Mouse (Mus musculus) hindbrain, embryonic 16.5 days (tissue): ENCODE results near the gene Olfr633. TPM values are rescaled to one million over a fixed set of nuclear protein-coding genes. Genes with fewer than 3 reads are reported as not detected.

ENCODE experiments used
- ATAC-seq: fragments of 200-750 bp; cut with Nextera tagmentation; 2 replicates; pipeline ENCODE4 v1.8.0; 2017; ENCODE audit warnings: moderate TSS enrichment, moderate library complexity
- H3K27ac ChIP-seq: fragments of 300-500 bp; sonication (generic); 2 replicates; pipeline ENCODE4 v1.5.1; 2014; ENCODE audit warnings: low read depth, mild to moderate bottlenecking, control low read depth, low read length, moderate library complexity
- H3K27me3 ChIP-seq: fragments of 300-500 bp; sonication (generic); replicated peaks from 2 replicates; pipeline ENCODE4 v1.6.1; 2014; ENCODE audit warnings: low read length; ENCODE audit not compliant: control insufficient read depth, insufficient read depth
- H3K36me3 ChIP-seq: fragments of 300-500 bp; sonication (generic); 2 replicates; pipeline ENCODE4 v1.6.1; 2014; ENCODE audit warnings: mild to moderate bottlenecking, low read length, moderate library complexity, mixed read lengths; ENCODE audit not compliant: control insufficient read depth, insufficient read depth
- H3K4me1 ChIP-seq: fragments of 300-500 bp; sonication (generic); 2 replicates; pipeline ENCODE4 v1.6.1; 2014; ENCODE audit warnings: low read depth, low read length; ENCODE audit not compliant: control insufficient read depth, insufficient read depth
- H3K4me2 ChIP-seq: fragments of 300-500 bp; sonication (generic); 2 replicates; pipeline ENCODE4 v1.6.1; 2014; ENCODE audit warnings: mild to moderate bottlenecking, low read length, control low read depth, moderate library complexity
- H3K4me3 ChIP-seq: fragments of 300-500 bp; sonication (generic); 2 replicates; pipeline ENCODE4 v1.5.1; 2014; ENCODE audit warnings: mild to moderate bottlenecking, low read length, control low read depth, moderate library complexity
- H3K9ac ChIP-seq: fragments of 300-500 bp; sonication (generic); 2 replicates; pipeline ENCODE4 v1.6.1; 2014; ENCODE audit warnings: low read depth, mild to moderate bottlenecking, control low read depth, low read length, moderate library complexity
- H3K9me3 ChIP-seq: fragments of 300-500 bp; sonication (generic); 2 replicates; pipeline ENCODE4 v1.6.1; 2014; ENCODE audit warnings: mild to moderate bottlenecking, low read length, moderate library complexity; ENCODE audit not compliant: control insufficient read depth
- WGBS: fragments of 180-500 bp; shearing (Covaris S2); extraction: QIAGEN DNeasy Blood & Tissue Kit; methylation state at CpG from one replicate; pipeline ENCODE4 v1.1.7; 2014; 5-methylcytosine and 5-hydroxymethylcytosine counted together
- polyA plus RNA-seq: library from polyadenylated mRNA; unstranded; fragments of >200 nt; fragmentation: Nextera tagmentation; extraction: Ambion mirVana; gene quantifications from 2 replicates; pipeline ENCODE4 v1.2.1, GENCODE M21; 2015

Gene Olfr633
- polyA plus RNA-seq, 1 experiment from 2014 or later, result not detected

DNA sequence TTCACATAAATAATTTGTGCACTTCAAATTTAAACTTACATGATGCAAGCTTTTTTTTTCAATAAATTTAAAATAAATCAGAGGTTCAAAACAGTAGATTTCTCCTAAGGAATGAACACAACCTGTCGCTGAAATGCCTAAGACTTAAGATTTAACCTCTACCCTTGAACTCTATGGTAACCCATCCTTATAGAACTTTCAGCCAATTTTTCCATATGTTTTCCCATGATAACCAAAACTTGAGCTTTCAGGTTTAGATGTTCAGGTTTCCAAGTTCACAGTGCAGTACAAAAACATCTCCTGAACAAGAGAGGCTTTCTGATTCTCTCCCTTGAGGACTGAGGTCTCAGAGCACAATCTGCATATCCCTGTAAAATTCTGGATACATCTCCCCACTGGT, 26.6 kb downstream of the Olfr633 start, which contains the start of gene Olfr635:
Olfr635 (plus strand) TSS at position 301 of the 400 bp plus-strand sequence.
- 82% methylated on average over 1 of the region's 1 CpGs for WGBS
- no peaks in the 10 kb centered on the region for H3K9me3 ChIP-seq
- H3K36me3 ChIP-seq, result no peaks in the 10 kb centered on the region
- no peaks in the 10 kb centered on the region for H3K4me1 ChIP-seq
- H3K27ac ChIP-seq, result no peak within 1 kb of the TSS
- H3K9ac ChIP-seq, result no peak within 1 kb of the TSS
- no peak within 1 kb of the TSS for H3K4me3 ChIP-seq
- H3K4me2 ChIP-seq, result no peak within 1 kb of the TSS
- no peaks in the 10 kb centered on the region for H3K27me3 ChIP-seq
- no peak for ATAC-seq

- Histone ChIP-seq H3K4me1 (no peaks in the 10 kb centered on the region), H3K27me3 (no peaks in the 10 kb centered on the region), H3K36me3 (no peaks in the 10 kb centered on the region), H3K27ac (no peak overlapping the region), H3K4me2 (no peak overlapping the region), H3K9me3 (no peaks in the 10 kb centered on the region), H3K9ac (no peak overlapping the region), H3K4me3 (no peak overlapping the region)
- no peak for ATAC-seq
- 67% methylated on average over 1 of the region's 1 CpGs for WGBS
These were observed 27.5 kb downstream of the Olfr633 start for GRCm38 (mm10) chr7:103971782-103972181.

DNA sequence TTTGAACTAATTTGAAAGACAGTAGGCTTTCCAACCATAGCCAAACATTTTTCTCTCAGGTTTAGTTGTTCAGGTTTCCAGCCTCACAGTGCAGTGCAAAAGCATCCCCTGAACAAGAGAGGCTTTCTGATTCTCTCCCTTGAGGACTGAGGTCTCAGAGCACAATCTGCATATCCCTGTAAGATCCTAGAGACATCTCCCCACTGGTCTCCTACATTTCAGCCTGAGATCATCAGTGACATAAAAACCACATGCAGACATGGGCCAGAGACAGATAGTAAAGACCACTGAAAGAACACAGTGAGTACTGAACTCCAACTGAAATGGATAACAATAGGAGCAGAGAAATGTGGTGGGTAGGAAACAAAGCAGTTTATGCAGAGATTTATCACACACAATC, 54.2 kb downstream of the Olfr633 start, which contains the start of gene Olfr638:
Olfr638 (plus strand) TSS at position 301 of the 400 bp plus-strand sequence.
- H3K36me3 ChIP-seq, result no peaks in the 10 kb centered on the region
- no peak within 1 kb of the TSS for H3K4me3 ChIP-seq
- no peaks in the 10 kb centered on the region for H3K27me3 ChIP-seq
- no peak for ATAC-seq
- no peaks in the 10 kb centered on the region for H3K4me1 ChIP-seq
- no peak within 1 kb of the TSS for H3K9ac ChIP-seq
- no peaks in the 10 kb centered on the region for H3K9me3 ChIP-seq
- no peak within 1 kb of the TSS for H3K4me2 ChIP-seq
- H3K27ac ChIP-seq, result no peak within 1 kb of the TSS

Other genes with a start within 250 kb of the Olfr633 start
- not detected in 2 replicates for gene Olfr243, start 229.8 kb upstream of the Olfr633 start, polyA plus RNA-seq
- not detected in 2 replicates for gene Olfr628, start 214.1 kb upstream of the Olfr633 start, polyA plus RNA-seq
- not detected in 2 replicates for gene Olfr629, start 199.5 kb upstream of the Olfr633 start, polyA plus RNA-seq
- gene Olfr630, start 187.1 kb upstream of the Olfr633 start, polyA plus RNA-seq, result not detected in 2 replicates
- gene Olfr69, start 172.8 kb upstream of the Olfr633 start, polyA plus RNA-seq, result not detected in 2 replicates
- gene Olfr68, start 164.7 kb upstream of the Olfr633 start, polyA plus RNA-seq, result not detected in 2 replicates
- gene Olfr67, start 152.6 kb upstream of the Olfr633 start, polyA plus RNA-seq, result not detected in 2 replicates
- gene Hbb-bt, start 130.4 kb upstream of the Olfr633 start, polyA plus RNA-seq, result 1,299 and 1,681 TPM in 2 replicates
- 4,904 and 5,594 TPM in 2 replicates for gene Hbb-bs, start 116.3 kb upstream of the Olfr633 start, polyA plus RNA-seq
- gene Hbb-bh2, start 103.9 kb upstream of the Olfr633 start, polyA plus RNA-seq, result not detected in 2 replicates
- 0.37 TPM in 1 of 2 replicates, not detected in the other for gene Hbb-bh1, start 101.3 kb upstream of the Olfr633 start, polyA plus RNA-seq
- gene Hbb-y, start 91.2 kb upstream of the Olfr633 start, polyA plus RNA-seq, result 13.4 and 35.4 TPM in 2 replicates
- not detected in 2 replicates for gene Olfr66, start 58.2 kb upstream of the Olfr633 start, polyA plus RNA-seq
- gene Olfr64, start 50.0 kb upstream of the Olfr633 start, polyA plus RNA-seq, result not detected in 2 replicates
- gene Olfr65, start 41.0 kb upstream of the Olfr633 start, polyA plus RNA-seq, result not detected in 2 replicates
- gene Olfr631, start 15.6 kb upstream of the Olfr633 start, polyA plus RNA-seq, result not detected in 2 replicates
- gene Olfr632, start 10.1 kb upstream of the Olfr633 start, polyA plus RNA-seq, result not detected in 2 replicates
- gene Olfr635, start 26.7 kb downstream of the Olfr633 start, polyA plus RNA-seq, result not detected in 2 replicates
- gene Olfr638, start 54.3 kb downstream of the Olfr633 start, polyA plus RNA-seq, result not detected in 2 replicates
- gene Olfr639, start 72.9 kb downstream of the Olfr633 start, polyA plus RNA-seq, result 0.03 TPM in 1 of 2 replicates, not detected in the other
- not detected in 2 replicates for gene Olfr640, start 81.1 kb downstream of the Olfr633 start, polyA plus RNA-seq
- not detected in 2 replicates for gene Olfr641, start 91.0 kb downstream of the Olfr633 start, polyA plus RNA-seq
- gene Olfr642, start 108.2 kb downstream of the Olfr633 start, polyA plus RNA-seq, result not detected in 2 replicates
- gene 4930516K23Rik, start 117.0 kb downstream of the Olfr633 start, polyA plus RNA-seq, result not detected in 2 replicates
- not detected in 2 replicates for gene Olfr644, start 127.4 kb downstream of the Olfr633 start, polyA plus RNA-seq
- not detected in 2 replicates for gene Olfr645, start 141.0 kb downstream of the Olfr633 start, polyA plus RNA-seq
- gene Olfr646, start 160.4 kb downstream of the Olfr633 start, polyA plus RNA-seq, result not detected in 2 replicates
- gene Ubqln5, start 185.4 kb downstream of the Olfr633 start, polyA plus RNA-seq, result not detected in 2 replicates
- not detected in 2 replicates for gene Olfr643, start 193.0 kb downstream of the Olfr633 start, polyA plus RNA-seq
- not detected in 2 replicates for gene Ubqln3, start 198.8 kb downstream of the Olfr633 start, polyA plus RNA-seq
- not detected in 2 replicates for gene Ubqlnl, start 206.1 kb downstream of the Olfr633 start, polyA plus RNA-seq
- gene Olfm5, start 220.4 kb downstream of the Olfr633 start, polyA plus RNA-seq, result not detected in 2 replicates
- 0.45 and 0.54 TPM in 2 replicates for gene Olfr648, start 239.0 kb downstream of the Olfr633 start, polyA plus RNA-seq